Mouse (Mus musculus): ENCODE measurements around the gene Tspyl3. TPM values are rescaled to one million over a fixed set of nuclear protein-coding genes. Genes with fewer than 3 reads are reported as not detected.

Tspyl3 gene
- polyA plus RNA-seq, 1 experiment = 3.9 TPM

GRCm38 (mm10) chr2:153222130-153222529, 3.1 kb downstream of the Tspyl3 start:
- Histone ChIP-seq H3K4me1 (ENCODE audit: control insufficient read depth, insufficient read depth, low read length) (no peaks in the 10 kb centered on the region), H3K9ac (ENCODE audit: low read depth, poor library complexity, severe bottlenecking) (no peak overlapping the region), H3K9me3 (replicated peaks; ENCODE audit: control insufficient read depth, insufficient read depth, low read length, poor library complexity, severe bottlenecking) (no peaks in the 10 kb centered on the region), H3K36me3 (ENCODE audit: control insufficient read depth, insufficient read depth, low read length, poor library complexity, severe bottlenecking) (no peaks in the 10 kb centered on the region), H3K27ac (ENCODE audit: insufficient read depth, low read length) (no peak overlapping the region), H3K4me3 (ENCODE audit: low read depth, low read length) (no peak overlapping the region), H3K27me3 (ENCODE audit: control insufficient read depth, insufficient read depth, low read length, poor library complexity, severe bottlenecking) (no peaks in the 10 kb centered on the region)
- TF ChIP-seq POLR2A (IDR thresholded peaks at IDR 0.05; ENCODE audit: insufficient read depth, low read length) = no peak
- no peak for TF ChIP-seq EP300 (IDR thresholded peaks at IDR 0.05; ENCODE audit: insufficient read depth, low read depth, low read length)
- no peak for TF ChIP-seq CTCF (IDR thresholded peaks at IDR 0.05; ENCODE audit: low read depth, low read length)

GRCm38 (mm10) chr2:153221620-153222019, 3.6 kb downstream of the Tspyl3 start:
- no peaks in the 10 kb centered on the region for H3K9me3 ChIP-seq (replicated peaks; ENCODE audit: control insufficient read depth, insufficient read depth, low read length, poor library complexity, severe bottlenecking)
- no peak overlapping the region for H3K9ac ChIP-seq (ENCODE audit: low read depth, poor library complexity, severe bottlenecking)

GRCm38 (mm10) chr2:153218516-153218915, 6.7 kb downstream of the Tspyl3 start:
- no peak overlapping the region for H3K9ac ChIP-seq (ENCODE audit: low read depth, poor library complexity, severe bottlenecking)
- H3K4me1 ChIP-seq (ENCODE audit: control insufficient read depth, insufficient read depth, low read length) = no peaks in the 10 kb centered on the region
- no peaks in the 10 kb centered on the region for H3K27me3 ChIP-seq (ENCODE audit: control insufficient read depth, insufficient read depth, low read length, poor library complexity, severe bottlenecking)
- no peaks in the 10 kb centered on the region for H3K36me3 ChIP-seq (ENCODE audit: control insufficient read depth, insufficient read depth, low read length, poor library complexity, severe bottlenecking)
- H3K27ac ChIP-seq (ENCODE audit: insufficient read depth, low read length) = no peak overlapping the region
- no peaks in the 10 kb centered on the region for H3K9me3 ChIP-seq (replicated peaks; ENCODE audit: control insufficient read depth, insufficient read depth, low read length, poor library complexity, severe bottlenecking)
- TF ChIP-seq EP300 (IDR thresholded peaks at IDR 0.05; ENCODE audit: insufficient read depth, low read depth, low read length) (no peak), CTCF (IDR thresholded peaks at IDR 0.05; ENCODE audit: low read depth, low read length) (no peak), POLR2A (IDR thresholded peaks at IDR 0.05; ENCODE audit: insufficient read depth, low read length) (no peak)
- no peak overlapping the region for H3K4me3 ChIP-seq (ENCODE audit: low read depth, low read length)

More at GRCm38 (mm10) chr2:153221620-153222019, 3.6 kb downstream of the Tspyl3 start:
- no peak overlapping the region for H3K4me3 ChIP-seq (ENCODE audit: low read depth, low read length)
- H3K27me3 ChIP-seq (ENCODE audit: control insufficient read depth, insufficient read depth, low read length, poor library complexity, severe bottlenecking) = no peaks in the 10 kb centered on the region
- H3K36me3 ChIP-seq (ENCODE audit: control insufficient read depth, insufficient read depth, low read length, poor library complexity, severe bottlenecking) = no peaks in the 10 kb centered on the region
- no peak overlapping the region for H3K27ac ChIP-seq (ENCODE audit: insufficient read depth, low read length)
- TF ChIP-seq CTCF (IDR thresholded peaks at IDR 0.05; ENCODE audit: low read depth, low read length) = no peak
- TF ChIP-seq POLR2A (IDR thresholded peaks at IDR 0.05; ENCODE audit: insufficient read depth, low read length) = no peak
- TF ChIP-seq EP300 (IDR thresholded peaks at IDR 0.05; ENCODE audit: insufficient read depth, low read depth, low read length) = no peak
- H3K4me1 ChIP-seq (ENCODE audit: control insufficient read depth, insufficient read depth, low read length) = no peaks in the 10 kb centered on the region

- Histone ChIP-seq H3K27ac (ENCODE audit: insufficient read depth, low read length) (no peak overlapping the region), H3K4me1 (ENCODE audit: control insufficient read depth, insufficient read depth, low read length) (no peaks in the 10 kb centered on the region), H3K27me3 (ENCODE audit: control insufficient read depth, insufficient read depth, low read length, poor library complexity, severe bottlenecking) (no peaks in the 10 kb centered on the region), H3K36me3 (ENCODE audit: control insufficient read depth, insufficient read depth, low read length, poor library complexity, severe bottlenecking) (no peaks in the 10 kb centered on the region), H3K4me3 (ENCODE audit: low read depth, low read length) (no peak overlapping the region), H3K9ac (ENCODE audit: low read depth, poor library complexity, severe bottlenecking) (no peak overlapping the region), H3K9me3 (replicated peaks; ENCODE audit: control insufficient read depth, insufficient read depth, low read length, poor library complexity, severe bottlenecking) (no peaks in the 10 kb centered on the region)
- no peak for TF ChIP-seq CTCF (IDR thresholded peaks at IDR 0.05; ENCODE audit: low read depth, low read length)
- no peak for TF ChIP-seq POLR2A (IDR thresholded peaks at IDR 0.05; ENCODE audit: insufficient read depth, low read length)
- TF ChIP-seq EP300 (IDR thresholded peaks at IDR 0.05; ENCODE audit: insufficient read depth, low read depth, low read length) = no peak
Measured at GRCm38 (mm10) chr2:153217826-153218340, 7.4 kb downstream of the Tspyl3 start.

GRCm38 (mm10) chr2:153215421-153215820, 9.8 kb downstream of the Tspyl3 start:
- H3K4me3 ChIP-seq (ENCODE audit: low read depth, low read length) = no peak overlapping the region
- TF ChIP-seq EP300 (IDR thresholded peaks at IDR 0.05; ENCODE audit: insufficient read depth, low read depth, low read length) = no peak
- TF ChIP-seq CTCF (IDR thresholded peaks at IDR 0.05; ENCODE audit: low read depth, low read length) = no peak
- TF ChIP-seq POLR2A (IDR thresholded peaks at IDR 0.05; ENCODE audit: insufficient read depth, low read length) = no peak
- no peaks in the 10 kb centered on the region for H3K27me3 ChIP-seq (ENCODE audit: control insufficient read depth, insufficient read depth, low read length, poor library complexity, severe bottlenecking)
- H3K36me3 ChIP-seq (ENCODE audit: control insufficient read depth, insufficient read depth, low read length, poor library complexity, severe bottlenecking) = no peaks in the 10 kb centered on the region
- no peak overlapping the region for H3K27ac ChIP-seq (ENCODE audit: insufficient read depth, low read length)
- H3K9me3 ChIP-seq (replicated peaks; ENCODE audit: control insufficient read depth, insufficient read depth, low read length, poor library complexity, severe bottlenecking) = no peaks in the 10 kb centered on the region
- no peaks in the 10 kb centered on the region for H3K4me1 ChIP-seq (ENCODE audit: control insufficient read depth, insufficient read depth, low read length)
- no peak overlapping the region for H3K9ac ChIP-seq (ENCODE audit: low read depth, poor library complexity, severe bottlenecking)

GRCm38 (mm10) chr2:153214771-153215259, 10.4 kb downstream of the Tspyl3 start:
- Histone ChIP-seq H3K27me3 (ENCODE audit: control insufficient read depth, insufficient read depth, low read length, poor library complexity, severe bottlenecking) (no peaks in the 10 kb centered on the region), H3K9ac (ENCODE audit: low read depth, poor library complexity, severe bottlenecking) (no peak overlapping the region), H3K4me1 (ENCODE audit: control insufficient read depth, insufficient read depth, low read length) (no peaks in the 10 kb centered on the region), H3K36me3 (ENCODE audit: control insufficient read depth, insufficient read depth, low read length, poor library complexity, severe bottlenecking) (no peaks in the 10 kb centered on the region), H3K4me3 (ENCODE audit: low read depth, low read length) (no peak overlapping the region), H3K9me3 (replicated peaks; ENCODE audit: control insufficient read depth, insufficient read depth, low read length, poor library complexity, severe bottlenecking) (no peaks in the 10 kb centered on the region), H3K27ac (ENCODE audit: insufficient read depth, low read length) (no peak overlapping the region)
- TF ChIP-seq EP300 (IDR thresholded peaks at IDR 0.05; ENCODE audit: insufficient read depth, low read depth, low read length) = no peak
